Mouse (Mus musculus) kidney, embryonic 14.5 days (tissue): ENCODE results near the gene Tigd4. TPM values are rescaled to one million over a fixed set of nuclear protein-coding genes. Genes with fewer than 3 reads are reported as not detected.

Experiments
- ATAC-seq: fragments of 200-750 bp; cut with Nextera tagmentation; 2 replicates; pipeline ENCODE4 v1.8.0; 2017; ENCODE audit warnings: moderate number of reproducible peaks, mild to moderate bottlenecking, moderate TSS enrichment, moderate library complexity; ENCODE audit not compliant: low FRiP score, low TSS enrichment
- H3K27ac ChIP-seq: fragments of 300-500 bp; sonication (generic); 2 replicates; pipeline ENCODE4 v1.5.1; 2014; ENCODE audit warnings: low read depth, mild to moderate bottlenecking, low read length, moderate library complexity, mixed read lengths
- H3K27me3 ChIP-seq: fragments of 300-500 bp; sonication (generic); 2 replicates; pipeline ENCODE4 v1.6.1; 2014; ENCODE audit warnings: mild to moderate bottlenecking, low read length; ENCODE audit not compliant: control insufficient read depth, insufficient read depth
- H3K36me3 ChIP-seq: fragments of 300-500 bp; sonication (generic); 2 replicates; pipeline ENCODE4 v1.6.1; 2014; ENCODE audit warnings: low read length, mixed read lengths; ENCODE audit not compliant: control insufficient read depth, insufficient read depth
- H3K4me1 ChIP-seq: fragments of 300-500 bp; sonication (generic); 2 replicates; pipeline ENCODE4 v1.6.1; 2014; ENCODE audit warnings: low read length, mixed read lengths; ENCODE audit not compliant: control insufficient read depth, insufficient read depth
- H3K4me2 ChIP-seq: fragments of 300-500 bp; sonication (generic); replicated peaks from 2 replicates; pipeline ENCODE4 v1.6.1; 2014; ENCODE audit warnings: low read depth, mild to moderate bottlenecking, low read length
- H3K4me3 ChIP-seq: fragments of 300-500 bp; sonication (generic); 2 replicates; pipeline ENCODE4 v1.5.1; 2014; ENCODE audit warnings: mild to moderate bottlenecking, low read length
- H3K9ac ChIP-seq: fragments of 300-500 bp; sonication (generic); 2 replicates; pipeline ENCODE4 v1.6.1; 2014; ENCODE audit warnings: low read depth, mild to moderate bottlenecking, low read length, moderate library complexity
- H3K9me3 ChIP-seq: fragments of 300-500 bp; sonication (generic); 2 replicates; pipeline ENCODE4 v1.6.1; 2016; ENCODE audit warnings: low read length; ENCODE audit not compliant: control insufficient read depth
- WGBS: fragments of 180-500 bp; shearing (Covaris S2); extraction: QIAGEN DNeasy Blood & Tissue Kit; methylation state at CpG from one replicate; pipeline ENCODE4 v1.1.7; 2014; 5-methylcytosine and 5-hydroxymethylcytosine counted together
- polyA plus RNA-seq: library from polyadenylated mRNA; unstranded; fragments of >200 nt; fragmentation: Nextera tagmentation; extraction: Ambion mirVana; gene quantifications from 2 replicates; pipeline ENCODE4 v1.2.1, GENCODE M21; 2014

The Tigd4 gene
- polyA plus RNA-seq, 1 experiment from 2014 or later: not detected

GRCm38 (mm10) chr3:84598756-84599155, 5.4 kb downstream of the Tigd4 start:
- Histone ChIP-seq H3K36me3 (no peaks in the 10 kb centered on the region), H3K27me3 (no peaks in the 10 kb centered on the region), H3K9me3 (no peaks in the 10 kb centered on the region), H3K27ac (no peak overlapping the region), H3K4me3 (no peak overlapping the region), H3K9ac (no peak overlapping the region), H3K4me1 (0 out of 2 replicates have a peak, but pooled peaks cover 4% of the 10 kb centered on the region), H3K4me2 (no peak overlapping the region)
- no peak for ATAC-seq
- WGBS: 88% methylated on average over 6 of the region's 6 CpGs

- Histone ChIP-seq H3K27me3 (no peaks in the 10 kb centered on the region), H3K36me3 (no peaks in the 10 kb centered on the region), H3K9me3 (no peaks in the 10 kb centered on the region), H3K27ac (no peak overlapping the region), H3K4me3 (no peak overlapping the region), H3K4me1 (no peaks in the 10 kb centered on the region), H3K4me2 (no peak overlapping the region), H3K9ac (no peak overlapping the region)
- 81% methylated on average over 9 of the region's 9 CpGs for WGBS
- no peak for ATAC-seq
Observed at GRCm38 (mm10) chr3:84601870-84602495, 8.6 kb downstream of the Tigd4 start.

- no peak for ATAC-seq
- WGBS: 97% methylated on average over 2 of the region's 2 CpGs
- H3K9ac ChIP-seq: no peak overlapping the region
- no peak overlapping the region for H3K4me2 ChIP-seq
- H3K4me1 ChIP-seq: no peaks in the 10 kb centered on the region
- H3K4me3 ChIP-seq: no peak overlapping the region
- no peaks in the 10 kb centered on the region for H3K27me3 ChIP-seq
- no peak overlapping the region for H3K27ac ChIP-seq
- no peaks in the 10 kb centered on the region for H3K36me3 ChIP-seq
- H3K9me3 ChIP-seq: no peaks in the 10 kb centered on the region
Observed at GRCm38 (mm10) chr3:84602759-84603158, 9.4 kb downstream of the Tigd4 start.

GRCm38 (mm10) chr3:84603212-84603611, 9.8 kb downstream of the Tigd4 start:
- Histone ChIP-seq H3K4me2 (no peak overlapping the region), H3K9me3 (no peaks in the 10 kb centered on the region), H3K4me3 (no peak overlapping the region), H3K9ac (no peak overlapping the region), H3K27ac (no peak overlapping the region), H3K4me1 (no peaks in the 10 kb centered on the region), H3K36me3 (no peaks in the 10 kb centered on the region), H3K27me3 (no peaks in the 10 kb centered on the region)
- no peak for ATAC-seq
- WGBS: 74% methylated on average over 8 of the region's 9 CpGs

- Histone ChIP-seq H3K36me3 (no peaks in the 10 kb centered on the region), H3K9me3 (no peaks in the 10 kb centered on the region), H3K4me1 (no peaks in the 10 kb centered on the region), H3K27ac (no peak overlapping the region), H3K4me3 (no peak overlapping the region), H3K9ac (no peak overlapping the region), H3K27me3 (no peaks in the 10 kb centered on the region), H3K4me2 (no peak overlapping the region)
- 58% methylated on average over 9 of the region's 9 CpGs for WGBS
- ATAC-seq: peak; percentile 72; the same call in 1 of the 2 replicates
Observed at GRCm38 (mm10) chr3:84610183-84610710, 16.9 kb downstream of the Tigd4 start.

DNA sequence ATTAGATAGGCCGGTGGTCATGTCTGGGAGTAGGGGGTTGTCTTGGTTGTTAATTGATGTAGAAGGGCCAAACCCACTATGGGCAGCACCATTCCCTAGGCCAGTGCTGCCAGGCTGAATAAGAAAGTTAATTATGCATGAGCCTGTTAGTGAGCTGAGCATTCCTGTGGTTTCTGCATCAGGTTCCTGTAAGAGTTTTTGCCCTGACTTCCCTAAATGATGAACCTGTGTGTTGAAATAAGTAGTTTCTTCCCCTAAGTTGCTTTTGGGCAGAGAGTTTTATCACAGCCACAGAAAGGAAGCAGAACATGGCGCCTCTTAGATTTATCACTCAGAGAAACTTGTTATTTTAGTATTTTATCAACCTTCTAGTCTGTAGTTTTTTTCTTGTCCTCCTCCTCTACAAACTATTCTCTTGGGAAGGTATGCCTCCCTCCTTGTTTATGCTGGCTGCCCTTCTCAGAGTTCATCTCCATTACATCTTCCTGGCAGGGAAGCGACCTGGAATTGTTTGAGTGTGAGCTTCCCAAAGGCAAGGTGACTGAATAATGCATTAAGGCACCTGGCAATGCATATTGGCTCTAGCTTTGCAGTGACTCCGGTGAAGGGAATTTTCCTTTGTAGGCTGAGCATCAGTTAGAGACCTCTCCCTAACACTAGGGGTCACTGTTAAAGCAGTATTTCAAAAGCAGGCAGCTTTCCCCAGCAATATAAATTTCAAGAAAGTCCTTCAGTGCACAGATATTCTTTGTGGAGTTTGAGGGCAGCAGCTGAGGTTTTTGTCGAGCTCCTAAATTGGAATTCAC, 21.9 kb downstream of the Tigd4 start:
- no peaks in the 10 kb centered on the region for H3K36me3 ChIP-seq

DNA sequence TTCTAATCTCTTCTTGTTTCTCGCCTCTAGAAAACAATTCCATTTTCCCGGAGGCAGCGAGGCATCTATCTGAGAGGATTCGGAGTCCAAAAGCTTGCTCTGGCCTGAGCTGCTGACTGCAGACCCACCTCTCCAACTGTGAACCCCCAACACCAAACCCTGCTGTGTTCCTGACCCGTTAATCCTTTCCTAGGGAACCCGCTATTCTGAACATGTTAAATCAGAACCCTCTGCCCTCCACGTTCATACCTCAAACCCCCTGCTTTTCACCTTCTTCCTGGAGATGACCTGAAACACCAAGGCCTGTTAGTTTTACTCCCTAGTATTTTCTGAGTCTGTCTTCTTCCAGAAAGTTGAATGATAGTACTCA, 22.5 kb downstream of the Tigd4 start:
- no peak for ATAC-seq
- Histone ChIP-seq H3K9me3 (no peaks in the 10 kb centered on the region; the same call in 1 of the 2 replicates), H3K36me3 (no peaks in the 10 kb centered on the region), H3K27ac (no peak overlapping the region), H3K4me3 (no peak overlapping the region), H3K4me2 (no peak overlapping the region), H3K4me1 (no peaks in the 10 kb centered on the region), H3K9ac (no peak overlapping the region), H3K27me3 (no peaks in the 10 kb centered on the region)
- WGBS: 42% methylated on average over 7 of the region's 7 CpGs

More for the DNA sequence above, 21.9 kb downstream of the Tigd4 start:
- Histone ChIP-seq H3K4me2 (no peak overlapping the region), H3K4me3 (no peak overlapping the region), H3K9me3 (no peaks in the 10 kb centered on the region; the same call in 1 of the 2 replicates), H3K27ac (no peak overlapping the region), H3K9ac (no peak overlapping the region), H3K4me1 (no peaks in the 10 kb centered on the region), H3K27me3 (no peaks in the 10 kb centered on the region)
- 19% methylated on average over 5 of the region's 5 CpGs for WGBS
- 0 out of 2 replicates have a peak, but pooled peaks have one; percentile 28 for ATAC-seq

DNA sequence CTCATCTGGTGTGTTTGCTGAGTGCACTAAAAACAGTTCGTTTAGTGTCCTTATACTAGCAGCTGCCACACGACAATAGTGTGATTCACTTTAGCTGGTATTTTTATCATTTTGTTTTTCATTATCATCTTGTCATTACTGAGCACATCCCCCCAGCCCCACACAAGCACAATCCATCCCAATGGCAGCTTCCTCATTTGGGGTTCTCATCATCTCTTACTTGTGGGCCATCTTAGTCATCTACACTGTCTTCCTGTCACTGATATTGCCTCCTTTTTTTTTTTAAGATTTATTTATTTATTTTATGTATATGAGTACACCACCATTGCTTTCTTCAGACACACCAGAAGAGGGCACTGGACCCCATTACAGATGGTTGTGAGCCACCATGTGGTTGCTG, 25.3 kb downstream of the Tigd4 start:
- ATAC-seq: no peak
- no peak overlapping the region for H3K4me3 ChIP-seq
- 88% methylated on average over 2 of the region's 2 CpGs for WGBS
- no peaks in the 10 kb centered on the region for H3K36me3 ChIP-seq
- H3K27ac ChIP-seq: no peak overlapping the region
- no peaks in the 10 kb centered on the region for H3K27me3 ChIP-seq
- H3K4me2 ChIP-seq: no peak overlapping the region
- H3K9me3 ChIP-seq: no peaks in the 10 kb centered on the region; the same call in 1 of the 2 replicates
- no peaks in the 10 kb centered on the region for H3K4me1 ChIP-seq
- H3K9ac ChIP-seq: no peak overlapping the region

DNA sequence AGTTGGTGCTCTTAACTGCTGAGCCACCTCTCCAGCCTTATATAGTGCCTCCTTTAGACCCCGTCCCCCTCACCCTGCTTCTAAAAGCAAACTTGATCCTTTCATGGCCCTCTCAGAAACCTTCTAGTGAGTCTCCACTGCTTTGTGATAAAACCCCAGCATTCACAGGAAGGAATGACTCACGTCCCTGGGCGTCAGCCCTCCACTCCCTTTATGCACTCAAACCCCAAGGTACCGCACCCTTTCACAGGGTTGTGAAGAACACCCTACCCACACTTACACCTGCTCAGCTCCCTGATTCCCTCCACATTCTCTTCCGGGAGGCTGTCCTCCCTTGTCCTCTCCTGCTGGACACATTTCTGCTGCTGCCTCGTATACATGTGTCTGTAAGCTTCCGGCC, 25.7 kb downstream of the Tigd4 start:
- H3K27ac ChIP-seq: no peak overlapping the region

More for the DNA sequence above, 25.7 kb downstream of the Tigd4 start:
- H3K9me3 ChIP-seq: no peaks in the 10 kb centered on the region; the same call in 1 of the 2 replicates
- H3K4me3 ChIP-seq: no peak overlapping the region
- ATAC-seq: no peak
- WGBS: 91% methylated on average over 7 of the region's 7 CpGs
- H3K4me2 ChIP-seq: no peak overlapping the region
- H3K9ac ChIP-seq: no peak overlapping the region
- H3K36me3 ChIP-seq: no peaks in the 10 kb centered on the region
- H3K4me1 ChIP-seq: no peaks in the 10 kb centered on the region
- no peaks in the 10 kb centered on the region for H3K27me3 ChIP-seq
